Comparison of ENCODE assay signal across 18 mouse cellular contexts in genomic region chr11:77506273-77506672, GRCm38 (mm10). TPM values are rescaled to one million over a fixed set of nuclear protein-coding genes. Genes with fewer than 3 reads are reported as not detected.
DNase-seq lines count a peak whose midpoint lies in the region; ATAC-seq lines count a peak whose summit lies in the region.
"Had no signal": no experiment of that assay in that cellular context is flagged by ENCODE, and none has a peak within 500 bp of the region (broad histone marks: within the 10 kb centered on the region; RNA-seq: fewer than 3 reads in every experiment).

No protein-coding gene starts in this region.

- no peak overlapping the region for H3K27ac ChIP-seq in midbrain, embryonic 16.5 days (ENCODE audit: low read length)
- H3K27ac ChIP-seq: hindbrain, embryonic 15.5 days; liver, embryonic 14.5 days; stomach, embryonic 15.5 days had no signal

- H3K4me2 ChIP-seq in midbrain, embryonic 16.5 days (ENCODE audit: low read length), result no peak overlapping the region
- H3K4me2 ChIP-seq: hindbrain, embryonic 15.5 days; stomach, embryonic 15.5 days had no signal

- intact Hi-C loops in heart, postnatal 25 days (cut with DNase I), result loop anchor here (5.0 kb wide), 1 partner anchor 121 kb away; no protein-coding TSS in a partner anchor
- intact Hi-C loops in heart, postnatal 36 days (cut with DNase I), result loop anchor here (2.0 to 5.0 kb wide), 2 partner anchors 15 to 126 kb away; no protein-coding TSS in a partner anchor

- no peaks in the 10 kb centered on the region for H3K27me3 ChIP-seq in midbrain, embryonic 16.5 days (ENCODE audit: control insufficient read depth, insufficient read depth, low read depth, low read length)
- H3K27me3 ChIP-seq: hindbrain, embryonic 15.5 days; stomach, embryonic 15.5 days had no signal

- ATAC-seq in midbrain, embryonic 16.5 days, result no peak
- ATAC-seq: forebrain, embryonic 16.5 days had no signal

- 81% methylated on average over 14 of the region's 14 CpGs for WGBS in midbrain, embryonic 16.5 days

- H3K4me1 ChIP-seq in midbrain, embryonic 16.5 days (ENCODE audit: control insufficient read depth, insufficient read depth, low read length), result peaks cover 6% of the 10 kb centered on the region; the same call in 1 of the 2 replicates

- H3K4me3 ChIP-seq in midbrain, embryonic 16.5 days (ENCODE audit: low read depth, low read length), result no peak overlapping the region
- H3K4me3 ChIP-seq: hindbrain, embryonic 15.5 days; stomach, embryonic 15.5 days had no signal

- H3K9me3 ChIP-seq in midbrain, embryonic 16.5 days (replicated peaks; ENCODE audit: control insufficient read depth, low read length, poor library complexity, severe bottlenecking), result no peaks in the 10 kb centered on the region
- H3K9me3 ChIP-seq: G1E; hindbrain, embryonic 15.5 days; stomach, embryonic 15.5 days had no signal

- peaks cover 43% of the 10 kb centered on the region for H3K36me3 ChIP-seq in midbrain, embryonic 16.5 days (ENCODE audit: control insufficient read depth, insufficient read depth, low read length)

- DNase-seq in adrenal gland, adult (ENCODE audit: inconsistent age in 2 of 2, low spot score in 1 of 2), result peak; percentile 20 to 43
- no peak for DNase-seq in adrenal gland, postnatal 14 days
- peak; percentile 2 for DNase-seq in heart, postnatal 25 days (ENCODE audit: low spot score)
- DNase-seq in heart, postnatal 36 days, result no peak
- DNase-seq in thymus, postnatal 4 days, result peak; percentile 13
- no peak for DNase-seq in thymus, postnatal 14 days
- no peak for DNase-seq in testis, postnatal 10 days (ENCODE audit: low spot score)
- DNase-seq: cerebellum, postnatal 36 days had no signal

- no peak overlapping the region for H3K9ac ChIP-seq in midbrain, embryonic 16.5 days (ENCODE audit: low read depth, low read length)
- H3K9ac ChIP-seq: hindbrain, embryonic 15.5 days; liver, embryonic 14.5 days; stomach, embryonic 15.5 days had no signal

RNA-seq across cellular contexts. Expression of gene Abhd15, which starts 8.6 kb away (rescaled TPM):
- total RNA-seq in adrenal gland, postnatal 14 days (2021), result 24.3 and 26.9 TPM in 2 replicates
- total RNA-seq in heart, postnatal 25 days (2021), result 1 to 10 TPM; 1.9 to 2.0 TPM
- 1 to 10 TPM; 2.3 to 3.1 TPM for total RNA-seq in heart, postnatal 36 days (2021)
- polyA plus RNA-seq in midbrain, embryonic 16.5 days (2015; fragmentation: Nextera tagmentation; extraction: Ambion mirVana), result 2.4 and 3.1 TPM in 2 replicates

RNA-seq across cellular contexts. Expression of gene Trp53i13, which starts 9.5 kb away (rescaled TPM):
- 9.6 and 12.5 TPM in 2 replicates for total RNA-seq in adrenal gland, postnatal 14 days (2021)
- 1 to 10 TPM; 8.4 to 9.6 TPM for total RNA-seq in heart, postnatal 25 days (2021)
- 1 to 10 TPM; 8.3 to 8.7 TPM for total RNA-seq in heart, postnatal 36 days (2021)
- 10.5 and 12.6 TPM in 2 replicates for polyA plus RNA-seq in midbrain, embryonic 16.5 days (2015; fragmentation: Nextera tagmentation; extraction: Ambion mirVana)
- total RNA-seq: monocyte, adult 5-6 weeks had no signal

RNA-seq across cellular contexts. Expression of gene Gm10392, which starts 12.7 kb away (rescaled TPM):
- not detected in 2 replicates for total RNA-seq in adrenal gland, postnatal 14 days (2021)
- total RNA-seq in heart, postnatal 25 days (2021), result not detected
- total RNA-seq in heart, postnatal 36 days (2021), result not detected
- not detected in 2 replicates for polyA plus RNA-seq in midbrain, embryonic 16.5 days (2015; fragmentation: Nextera tagmentation; extraction: Ambion mirVana)
- total RNA-seq: gastrocnemius, postnatal 36 days; left cerebral cortex, postnatal 10 days; monocyte, adult 5-6 weeks had no signal
- polyA plus RNA-seq: embryonic facial prominence, embryonic 14.5 days; forebrain, embryonic 16.5 days; G1E; liver, embryonic 14.5 days had no signal

RNA-seq across cellular contexts. Expression of gene Git1, which starts 12.9 kb away (rescaled TPM):
- total RNA-seq in adrenal gland, postnatal 14 days (2021), result 49.5 and 53.0 TPM in 2 replicates
- total RNA-seq in heart, postnatal 25 days (2021), result 10 to 100 TPM; 51.3 TPM
- total RNA-seq in heart, postnatal 36 days (2021), result 10 to 100 TPM; 55.2 to 57.1 TPM
- polyA plus RNA-seq in midbrain, embryonic 16.5 days (2015; fragmentation: Nextera tagmentation; extraction: Ambion mirVana), result 15.9 and 17.3 TPM in 2 replicates

RNA-seq across cellular contexts. Expression of gene Ankrd13b, which starts 16.8 kb away (rescaled TPM):
- total RNA-seq in adrenal gland, postnatal 14 days (2021), result 8.2 and 10.4 TPM in 2 replicates
- total RNA-seq in heart, postnatal 25 days (2021), result 10 to 100 TPM; 10.7 to 11.7 TPM
- total RNA-seq in heart, postnatal 36 days (2021), result 10 to 100 TPM in 1 of 2 experiments, 1 to 10 TPM in 1; 9.8 to 10.4 TPM
- polyA plus RNA-seq in midbrain, embryonic 16.5 days (2015; fragmentation: Nextera tagmentation; extraction: Ambion mirVana), result 31.9 and 33.7 TPM in 2 replicates
- total RNA-seq: monocyte, adult 5-6 weeks had no signal

Comparison
In these comparisons a context has a peak if more than half of its experiments do, and no peak if none do; other contexts are left out.
1. DNase-seq: peak in adrenal gland, adult (2 of 2), heart, postnatal 25 days (single experiment) and thymus, postnatal 4 days (single experiment); none in adrenal gland, postnatal 14 days (single experiment), heart, postnatal 36 days (0 of 2), thymus, postnatal 14 days (single experiment) and testis, postnatal 10 days (single experiment).